Mouse (Mus musculus) forebrain, embryonic 15.5 days (tissue): ENCODE data around the gene Olfr324. TPM values are rescaled to one million over a fixed set of nuclear protein-coding genes. Genes with fewer than 3 reads are reported as not detected.

Source experiments
- ATAC-seq: fragments of 200-750 bp; cut with Nextera tagmentation; replicated peaks from 2 replicates; pipeline ENCODE4 v1.8.0; 2017; ENCODE audit warnings: mild to moderate bottlenecking, moderate TSS enrichment, moderate library complexity
- H3K27ac ChIP-seq: fragments of 300-500 bp; sonication (generic); replicated peaks from 2 replicates; pipeline ENCODE4 v1.5.1; 2015; ENCODE audit warnings: mild to moderate bottlenecking, inconsistent platforms
- H3K27me3 ChIP-seq: fragments of 300-500 bp; sonication (generic); 2 replicates; pipeline ENCODE4 v1.6.1; 2015; ENCODE audit warnings: inconsistent platforms
- H3K36me3 ChIP-seq: fragments of 300-500 bp; sonication (generic); 2 replicates; pipeline ENCODE4 v1.6.1; 2015; ENCODE audit warnings: mild to moderate bottlenecking, inconsistent platforms
- H3K4me1 ChIP-seq: fragments of 300-500 bp; sonication (generic); 2 replicates; pipeline ENCODE4 v1.6.1; 2015; ENCODE audit warnings: inconsistent platforms
- H3K4me2 ChIP-seq: fragments of 300-500 bp; sonication (generic); replicated peaks from 2 replicates; pipeline ENCODE4 v1.6.1; 2015; ENCODE audit warnings: mild to moderate bottlenecking, inconsistent platforms
- H3K4me3 ChIP-seq: fragments of 300-500 bp; sonication (generic); 2 replicates; pipeline ENCODE4 v1.5.1; 2015; ENCODE audit warnings: mild to moderate bottlenecking, inconsistent platforms
- H3K9ac ChIP-seq: fragments of 300-500 bp; sonication (generic); replicated peaks from 2 replicates; pipeline ENCODE4 v1.6.1; 2015; ENCODE audit warnings: mild to moderate bottlenecking, inconsistent platforms
- H3K9me3 ChIP-seq: fragments of 300-500 bp; sonication (generic); 2 replicates; pipeline ENCODE4 v1.6.1; 2016; ENCODE audit warnings: inconsistent platforms
- WGBS: fragments of 180-500 bp; shearing (Covaris S2); methylation state at CpG from one replicate; pipeline ENCODE4 v1.1.7; 2015; ENCODE audit warnings: mixed read lengths; 5-methylcytosine and 5-hydroxymethylcytosine counted together
- polyA plus RNA-seq: library from polyadenylated mRNA; unstranded; fragments of >200 nt; fragmentation: Nextera tagmentation; extraction: Ambion mirVana; gene quantifications from 2 replicates; pipeline ENCODE4 v1.2.1, GENCODE M21; 2015

Olfr324 gene
- polyA plus RNA-seq: not detected in 2 replicates

DNA sequence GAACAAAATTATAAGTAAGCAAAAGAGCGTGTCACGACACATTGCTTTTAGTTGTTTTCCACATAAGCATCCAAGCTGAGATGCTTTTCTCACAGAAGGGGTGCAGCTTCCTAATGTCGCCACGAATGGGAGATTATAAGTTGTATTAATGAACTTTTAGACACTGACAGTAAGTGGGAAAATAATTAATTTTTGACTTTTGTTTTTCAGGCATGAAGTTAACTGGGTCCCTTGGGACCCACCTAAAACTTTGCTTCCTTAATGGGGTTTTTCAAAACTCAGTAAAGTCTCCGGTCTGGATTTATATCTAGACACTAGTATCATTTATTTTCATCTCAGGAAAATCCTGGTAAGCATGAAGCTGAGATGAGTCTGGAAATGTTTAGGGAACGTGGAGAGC lies at the start of gene Olfr324:
Gene Olfr324 (plus strand): TSS at position 301 of the 400 bp plus-strand sequence.
- no peak for ATAC-seq
- WGBS: 84% methylated on average over 6 of the region's 6 CpGs
- Histone ChIP-seq H3K27me3 (no peaks in the 10 kb centered on the region), H3K4me2 (no peak within 1 kb of the TSS), H3K9ac (no peak within 1 kb of the TSS), H3K27ac (no peak within 1 kb of the TSS), H3K4me1 (no peaks in the 10 kb centered on the region), H3K36me3 (no peaks in the 10 kb centered on the region), H3K9me3 (no peaks in the 10 kb centered on the region), H3K4me3 (no peak within 1 kb of the TSS)

DNA sequence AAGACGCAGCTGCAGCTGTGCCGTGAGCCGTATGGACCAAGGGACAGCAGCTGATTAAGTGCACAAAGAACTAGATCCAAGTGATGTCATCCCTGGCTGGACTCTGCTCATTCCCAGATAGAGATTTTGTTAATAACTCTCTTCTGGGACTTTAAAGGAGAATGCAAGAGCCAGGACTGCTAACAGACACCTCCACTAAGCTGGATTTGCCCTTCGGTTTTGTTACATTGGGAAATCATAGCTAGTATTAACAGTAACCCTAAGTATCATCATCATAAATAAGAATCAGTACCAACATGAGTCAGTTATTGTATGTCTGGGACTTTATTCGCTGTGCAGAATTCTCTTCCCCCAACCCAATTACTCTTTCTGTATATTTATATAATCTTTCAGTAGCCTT lies 48.6 kb upstream of the Olfr324 start, which contains the start of gene Olfr329-ps:
Gene Olfr329-ps (minus strand): TSS at position 101 of the 400 bp plus-strand sequence.
- no peaks in the 10 kb centered on the region for H3K4me1 ChIP-seq
- no peak within 1 kb of the TSS for H3K4me2 ChIP-seq
- no peak within 1 kb of the TSS for H3K9ac ChIP-seq
- 79% methylated on average over 5 of the region's 5 CpGs for WGBS
- no peak for ATAC-seq
- no peak within 1 kb of the TSS for H3K27ac ChIP-seq
- no peaks in the 10 kb centered on the region for H3K9me3 ChIP-seq
- no peaks in the 10 kb centered on the region for H3K27me3 ChIP-seq
- no peak within 1 kb of the TSS for H3K4me3 ChIP-seq
- no peaks in the 10 kb centered on the region for H3K36me3 ChIP-seq

GRCm38 (mm10) chr11:58555536-58555935 lies 39.4 kb upstream of the Olfr324 start, which contains the start of gene Olfr328:
Gene Olfr328 (minus strand): TSS chr11:58555636.
- no peak for ATAC-seq
- 73% methylated on average over 1 of the region's 1 CpGs for WGBS
- H3K4me1 ChIP-seq: no peaks in the 10 kb centered on the region
- no peak within 1 kb of the TSS for H3K27ac ChIP-seq
- no peak within 1 kb of the TSS for H3K4me2 ChIP-seq
- no peak within 1 kb of the TSS for H3K9ac ChIP-seq
- H3K27me3 ChIP-seq: no peaks in the 10 kb centered on the region
- no peaks in the 10 kb centered on the region for H3K9me3 ChIP-seq
- no peaks in the 10 kb centered on the region for H3K36me3 ChIP-seq
- no peak within 1 kb of the TSS for H3K4me3 ChIP-seq

DNA sequence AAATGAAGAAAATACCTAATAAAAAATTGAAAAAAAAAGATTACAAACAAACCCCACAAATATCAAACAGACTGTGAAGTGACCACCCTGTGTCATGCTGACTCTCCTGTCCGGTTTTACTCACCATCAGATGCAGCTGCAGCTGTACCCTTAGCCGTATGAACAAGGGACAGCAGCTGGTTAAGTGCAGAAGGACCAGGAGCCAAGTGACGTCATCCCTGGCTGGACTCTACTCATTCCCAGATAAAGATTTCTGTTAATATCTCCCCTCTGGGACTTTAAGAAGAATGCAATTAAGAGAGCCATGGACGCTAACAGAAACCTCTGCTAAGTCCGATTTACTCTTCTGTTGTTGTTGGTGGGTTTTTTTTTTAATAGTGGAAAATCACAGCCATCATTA lies 24.5 kb upstream of the Olfr324 start, which contains the start of gene Olfr224:
Gene Olfr224 (minus strand): TSS at position 149 of the 400 bp plus-strand sequence.
- no peaks in the 10 kb centered on the region for H3K36me3 ChIP-seq
- H3K27me3 ChIP-seq: no peaks in the 10 kb centered on the region
- H3K4me3 ChIP-seq: no peak within 1 kb of the TSS
- H3K4me2 ChIP-seq: no peak within 1 kb of the TSS
- H3K4me1 ChIP-seq: no peaks in the 10 kb centered on the region
- no peak within 1 kb of the TSS for H3K27ac ChIP-seq
- no peak for ATAC-seq
- no peak within 1 kb of the TSS for H3K9ac ChIP-seq
- WGBS: 71% methylated on average over 5 of the region's 5 CpGs
- no peaks in the 10 kb centered on the region for H3K9me3 ChIP-seq

- Histone ChIP-seq H3K4me3 (no peak within 1 kb of the TSS), H3K36me3 (no peaks in the 10 kb centered on the region), H3K27ac (no peak within 1 kb of the TSS), H3K4me1 (0 out of 2 replicates have a peak, but pooled peaks cover 6% of the 10 kb centered on the region), H3K4me2 (no peak within 1 kb of the TSS), H3K9me3 (no peaks in the 10 kb centered on the region), H3K9ac (no peak within 1 kb of the TSS), H3K27me3 (no peaks in the 10 kb centered on the region)
- WGBS: 67% methylated on average over 1 of the region's 1 CpGs
- no peak for ATAC-seq
Observed at GRCm38 (mm10) chr11:58577430-58577829, 17.5 kb upstream of the Olfr324 start, which contains the start of gene Olfr325. Gene Olfr325 (plus strand): TSS chr11:58577730.

- H3K4me2 ChIP-seq: no peak overlapping the region
- H3K9me3 ChIP-seq: no peaks in the 10 kb centered on the region
- 50% methylated on average over 8 of the region's 8 CpGs for WGBS
- no peaks in the 10 kb centered on the region for H3K36me3 ChIP-seq
- no peaks in the 10 kb centered on the region for H3K27me3 ChIP-seq
- no peak overlapping the region for H3K4me3 ChIP-seq
- no peak overlapping the region for H3K9ac ChIP-seq
- H3K4me1 ChIP-seq: 0 out of 2 replicates have a peak, but pooled peaks cover 6% of the 10 kb centered on the region
- ATAC-seq: peak; percentile 60; the same call in 1 of the 2 replicates
- H3K27ac ChIP-seq: no peak overlapping the region
Observed at GRCm38 (mm10) chr11:58578636-58579035, 16.3 kb upstream of the Olfr324 start.

DNA sequence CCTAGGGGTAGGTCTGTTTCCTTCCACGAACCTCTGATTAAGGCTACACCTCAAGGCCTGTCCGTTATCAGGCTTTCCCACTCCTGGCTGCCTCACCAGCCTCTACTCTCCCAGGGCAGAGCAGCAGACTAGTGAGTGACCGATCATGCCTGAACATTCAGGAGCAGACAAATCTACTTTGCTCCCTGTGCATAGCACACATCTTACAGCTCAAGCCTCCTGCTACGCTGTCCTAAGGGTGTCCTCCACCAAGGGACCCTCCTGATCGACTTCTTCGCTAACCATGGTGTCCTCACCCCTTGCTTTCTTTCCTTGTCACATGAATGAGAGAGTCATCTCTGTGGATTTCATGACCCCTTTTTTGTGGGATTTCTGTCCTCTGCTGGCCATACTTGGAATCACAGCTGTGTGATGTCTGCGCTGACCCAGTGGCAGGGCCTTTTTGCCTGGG lies 7.0 kb upstream of the Olfr324 start:
- Histone ChIP-seq H3K27ac (no peak overlapping the region), H3K36me3 (no peaks in the 10 kb centered on the region), H3K9me3 (no peaks in the 10 kb centered on the region), H3K4me1 (peaks cover 12% of the 10 kb centered on the region; the same call in 1 of the 2 replicates), H3K9ac (no peak overlapping the region), H3K27me3 (no peaks in the 10 kb centered on the region), H3K4me3 (no peak overlapping the region), H3K4me2 (no peak overlapping the region)
- ATAC-seq: no peak
- WGBS: 67% methylated on average over 7 of the region's 7 CpGs

GRCm38 (mm10) chr11:58588620-58589250 lies 6.2 kb upstream of the Olfr324 start:
- Histone ChIP-seq H3K4me1 (peaks cover 12% of the 10 kb centered on the region; the same call in 1 of the 2 replicates), H3K9me3 (no peaks in the 10 kb centered on the region), H3K27ac (peak overlapping the region; percentile 40; the same call in 1 of the 2 replicates), H3K4me2 (no peak overlapping the region), H3K36me3 (no peaks in the 10 kb centered on the region), H3K4me3 (no peak overlapping the region), H3K9ac (no peak overlapping the region), H3K27me3 (no peaks in the 10 kb centered on the region)
- peak; percentile 51; the same call in 1 of the 2 replicates for ATAC-seq
- 20% methylated on average over 3 of the region's 3 CpGs for WGBS

- H3K4me1 ChIP-seq: no peaks in the 10 kb centered on the region
- H3K36me3 ChIP-seq: no peaks in the 10 kb centered on the region
- ATAC-seq: no peak
- H3K9me3 ChIP-seq: no peaks in the 10 kb centered on the region
- H3K27me3 ChIP-seq: no peaks in the 10 kb centered on the region
- H3K9ac ChIP-seq: no peak overlapping the region
- no peak overlapping the region for H3K4me2 ChIP-seq
- H3K4me3 ChIP-seq: no peak overlapping the region
- 90% methylated on average over 13 of the region's 13 CpGs for WGBS
- no peak overlapping the region for H3K27ac ChIP-seq
Observed at GRCm38 (mm10) chr11:58597837-58598236, 2.9 kb downstream of the Olfr324 start.

DNA sequence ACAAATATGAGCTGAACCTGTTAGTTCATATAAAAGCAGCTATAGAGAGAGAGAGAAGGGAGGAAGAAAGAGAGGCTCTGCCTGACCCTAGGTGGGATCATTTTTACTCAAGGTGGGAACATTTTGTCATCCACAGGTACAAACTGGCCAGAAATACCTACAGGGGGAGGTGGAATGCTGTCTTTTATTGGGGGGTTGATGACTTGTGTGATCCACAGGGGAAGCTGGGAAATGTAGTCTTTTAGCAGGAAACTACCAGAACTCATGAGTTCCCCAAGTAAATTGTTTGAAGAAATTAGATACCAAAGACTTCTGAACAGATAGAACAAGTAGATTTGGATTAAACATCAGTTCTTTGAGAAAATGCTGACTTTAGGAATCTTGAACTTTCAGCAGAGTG lies 7.1 kb downstream of the Olfr324 start:
- H3K4me3 ChIP-seq: no peak overlapping the region
- H3K27me3 ChIP-seq: no peaks in the 10 kb centered on the region
- H3K27ac ChIP-seq: no peak overlapping the region
- H3K4me2 ChIP-seq: no peak overlapping the region
- ATAC-seq: no peak
- H3K9me3 ChIP-seq: no peaks in the 10 kb centered on the region
- no peaks in the 10 kb centered on the region for H3K4me1 ChIP-seq
- H3K36me3 ChIP-seq: no peaks in the 10 kb centered on the region
- H3K9ac ChIP-seq: no peak overlapping the region

GRCm38 (mm10) chr11:58602800-58603560 lies 8.1 kb downstream of the Olfr324 start:
- no peaks in the 10 kb centered on the region for H3K4me1 ChIP-seq
- no peak overlapping the region for H3K9ac ChIP-seq
- H3K9me3 ChIP-seq: no peaks in the 10 kb centered on the region
- no peak overlapping the region for H3K27ac ChIP-seq
- no peak overlapping the region for H3K4me3 ChIP-seq
- H3K4me2 ChIP-seq: no peak overlapping the region
- no peak for ATAC-seq
- H3K36me3 ChIP-seq: no peaks in the 10 kb centered on the region
- WGBS: 94% methylated on average over 6 of the region's 6 CpGs
- no peaks in the 10 kb centered on the region for H3K27me3 ChIP-seq

- no peaks in the 10 kb centered on the region for H3K4me1 ChIP-seq
- no peaks in the 10 kb centered on the region for H3K36me3 ChIP-seq
- no peak overlapping the region for H3K4me2 ChIP-seq
- no peak overlapping the region for H3K4me3 ChIP-seq
- no peak overlapping the region for H3K27ac ChIP-seq
- H3K27me3 ChIP-seq: no peaks in the 10 kb centered on the region
- no peak overlapping the region for H3K9ac ChIP-seq
- WGBS: 84% methylated on average over 2 of the region's 2 CpGs
- H3K9me3 ChIP-seq: no peaks in the 10 kb centered on the region
- ATAC-seq: no peak
Observed at GRCm38 (mm10) chr11:58604688-58605087, 9.8 kb downstream of the Olfr324 start.
